Mouse (Mus musculus): Measurements from ENCODE around the gene Emilin3. TPM values are rescaled to one million over a fixed set of nuclear protein-coding genes. Genes with fewer than 3 reads are reported as not detected.

Emilin3 gene
- total and polyA plus RNA-seq, 3 experiments, result 0.06 TPM; not detected in 2

DNA sequence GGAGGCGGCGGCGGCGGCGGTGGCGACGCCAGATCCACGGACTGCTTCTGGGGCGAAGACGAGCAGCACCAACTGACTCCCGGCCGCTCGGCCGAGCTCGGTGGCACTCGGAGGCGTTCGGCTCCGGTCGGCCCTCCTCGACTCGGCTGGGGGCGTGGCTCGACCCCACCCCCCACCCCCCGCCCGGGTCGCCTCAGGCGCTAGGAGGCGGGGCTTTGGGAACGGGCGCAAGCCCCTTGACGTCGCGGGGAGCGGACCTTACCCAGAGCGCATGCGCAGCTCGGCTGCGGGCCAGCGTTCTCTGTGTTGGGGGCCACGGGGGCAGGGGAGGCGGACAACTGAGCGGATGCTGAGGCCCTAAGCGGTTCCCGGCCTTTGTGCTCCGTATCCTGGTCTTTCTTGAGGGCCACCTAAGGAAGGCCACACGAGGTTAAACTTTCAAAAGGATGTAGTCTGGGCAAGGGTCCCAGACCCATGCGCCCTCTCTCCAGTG is 39.2 kb downstream of the Emilin3 start, which contains the start of gene Zhx3:
Gene Zhx3 (minus strand): TSS at position 109 of the 493 bp plus-strand sequence.
- DNase-seq, result peak; percentile 96

DNA sequence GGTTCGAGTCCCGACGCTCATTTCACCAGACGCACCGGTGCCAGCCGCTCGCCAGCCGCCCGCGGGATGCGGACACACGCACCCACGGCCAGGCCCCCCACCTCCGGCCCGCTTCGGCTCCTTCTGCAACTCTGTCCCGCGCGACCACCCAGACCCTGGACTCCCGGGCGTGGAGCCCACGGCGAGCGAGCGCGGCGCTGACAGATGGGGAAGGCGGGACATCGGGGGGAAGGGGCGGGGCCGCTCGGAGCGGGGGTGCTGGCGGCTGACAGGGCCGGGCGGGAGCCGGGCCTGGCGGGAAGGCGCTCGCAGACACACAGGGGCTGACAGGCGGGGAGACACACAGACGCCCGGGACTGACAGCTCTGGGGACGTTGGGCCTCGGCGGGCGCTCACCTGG is 39.7 kb downstream of the Emilin3 start:
- DNase-seq, result peak; percentile 87

DNA sequence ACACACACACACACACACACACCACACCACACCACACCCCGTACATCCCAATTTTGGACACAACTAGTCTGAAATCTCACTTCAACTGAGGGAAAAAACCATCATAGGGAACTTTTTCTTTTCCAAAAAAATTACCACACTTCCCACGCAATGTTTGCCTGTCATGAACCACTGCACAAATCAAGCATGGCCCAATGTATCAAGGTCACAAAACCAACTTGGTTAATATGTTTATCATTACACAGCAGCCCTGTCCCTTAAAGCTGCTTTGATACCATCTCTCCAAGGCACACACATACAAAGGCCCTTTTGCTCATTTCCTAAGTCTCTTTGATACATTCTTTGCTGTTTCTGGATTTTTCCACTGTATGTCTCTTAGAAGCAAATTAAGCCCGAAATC is 40.8 kb downstream of the Emilin3 start:
- no peak for DNase-seq

DNA sequence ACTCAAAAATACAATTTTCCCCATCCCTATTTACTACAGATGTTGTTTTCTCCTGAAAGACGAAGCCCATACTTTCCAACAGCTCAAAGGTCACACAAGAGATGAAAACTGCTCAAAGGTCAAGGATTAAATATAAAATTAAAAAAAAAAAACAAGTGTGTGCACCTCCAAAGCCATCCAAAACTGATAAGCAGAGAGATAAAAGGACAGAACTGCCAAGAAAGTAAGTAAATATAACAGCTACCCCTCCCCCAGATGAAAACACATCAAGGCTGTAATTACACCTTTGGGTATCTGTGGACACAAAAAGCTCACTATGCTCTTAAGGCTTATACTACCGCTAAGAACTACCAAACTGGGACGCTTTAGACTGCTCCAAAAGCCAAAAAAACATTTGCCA is 42.7 kb downstream of the Emilin3 start:
- no peak for DNase-seq

DNA sequence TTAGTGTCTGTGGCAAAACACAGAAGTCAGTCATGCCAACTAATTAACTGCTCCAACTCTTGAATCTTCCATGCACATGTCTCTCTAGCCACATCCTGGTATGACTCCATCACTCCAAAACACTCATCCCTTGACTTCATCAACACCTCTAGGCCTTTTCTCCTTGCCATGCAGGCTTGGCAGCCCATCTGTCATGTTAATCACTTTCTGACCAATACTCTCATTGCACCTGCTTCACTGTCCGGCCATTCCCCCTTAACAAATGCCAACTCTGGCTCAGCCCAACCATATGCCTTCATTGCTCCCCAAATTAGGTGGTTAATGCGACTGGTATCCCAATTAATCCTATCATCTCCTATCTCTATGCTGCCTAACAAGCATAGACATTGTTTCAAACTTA is 46.9 kb downstream of the Emilin3 start:
- DNase-seq, result no peak

DNA sequence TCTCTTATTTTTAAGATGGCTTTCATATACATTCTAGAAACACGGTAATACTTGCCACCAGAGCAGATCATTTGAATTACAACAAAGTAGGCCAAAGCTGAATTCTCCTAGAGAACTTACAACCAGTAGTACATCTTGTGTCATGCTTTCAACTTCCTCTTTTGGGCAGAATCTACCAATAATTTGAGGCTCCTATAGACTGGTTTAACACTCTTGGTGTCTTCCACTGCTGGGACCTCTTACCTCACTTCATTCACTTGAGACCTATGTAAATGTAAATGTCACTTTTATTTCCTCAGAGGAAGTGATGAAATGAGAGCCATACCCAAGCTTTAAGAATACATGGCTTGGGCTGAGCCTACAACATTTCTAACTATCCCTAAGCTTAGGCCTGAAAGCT is 48.0 kb downstream of the Emilin3 start:
- no peak for DNase-seq

DNA sequence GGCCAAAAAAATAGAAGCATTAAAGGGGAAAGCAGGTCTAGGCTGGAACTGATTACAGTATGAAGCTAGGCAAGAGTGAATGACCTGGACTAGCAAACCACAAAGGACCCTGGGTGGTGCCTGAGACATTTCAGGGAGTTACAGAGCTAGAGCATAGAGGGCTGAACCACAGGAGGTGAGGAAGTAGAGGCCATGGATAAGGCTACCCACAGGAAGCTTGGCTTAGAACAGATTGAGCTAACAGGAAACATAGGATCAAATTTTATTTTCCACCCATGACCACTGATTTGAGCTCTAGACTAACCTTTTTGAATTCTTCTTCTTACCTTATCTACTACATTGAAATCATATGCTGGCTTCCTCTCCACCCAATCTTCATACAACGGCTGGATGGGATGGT is 51.8 kb downstream of the Emilin3 start:
- DNase-seq, result no peak

Other genes with a start within 250 kb of the Emilin3 start
- gene Plcg1, start 181.0 kb downstream of the Emilin3 start, total RNA-seq (2021), result 10 to 100 TPM; 49.1 to 52.3 TPM
- gene Plcg1, start 181.0 kb downstream of the Emilin3 start, polyA plus RNA-seq (2012; rRNA removed), result 28.3 and 61.1 TPM in 2 replicates
- gene Zhx3, start 39.3 kb downstream of the Emilin3 start, total RNA-seq (2021), result 100 to 1,000 TPM in 1 of 2 experiments, 10 to 100 TPM in 1; 54.7 to 103 TPM
- 17.6 and 20.3 TPM in 2 replicates for gene Zhx3, start 39.3 kb downstream of the Emilin3 start, polyA plus RNA-seq (2012; rRNA removed)
- 10 to 100 TPM; 43.2 to 48.5 TPM for gene Lpin3, start 31.7 kb downstream of the Emilin3 start, total RNA-seq (2021)
- gene Lpin3, start 31.7 kb downstream of the Emilin3 start, polyA plus RNA-seq (2012; rRNA removed), result 27.6 and 38.0 TPM in 2 replicates
- gene Chd6, start 196.7 kb upstream of the Emilin3 start, total RNA-seq (2021), result 10 to 100 TPM; 27.7 to 34.1 TPM
- gene Chd6, start 196.7 kb upstream of the Emilin3 start, polyA plus RNA-seq (2012; rRNA removed), result 5.7 and 6.6 TPM in 2 replicates